Mouse (Mus musculus) kidney, postnatal 0 days (tissue): ENCODE measurements around the gene Sema5b. TPM values are rescaled to one million over a fixed set of nuclear protein-coding genes. Genes with fewer than 3 reads are reported as not detected.

Experiments
- ATAC-seq: fragments of 200-750 bp; cut with Nextera tagmentation; replicated peaks from 2 replicates; pipeline ENCODE4 v1.8.0; 2017; ENCODE audit warnings: low read depth, moderate number of reproducible peaks, moderate TSS enrichment, moderate library complexity; ENCODE audit not compliant: low FRiP score
- DNase-seq: peaks from one replicate; pipeline ENCODE4 v3.0.0-alpha.2; 2016; ENCODE audit warnings: low spot score
- H3K27ac ChIP-seq: fragments of 300-500 bp; sonication (generic); 2 replicates; pipeline ENCODE4 v1.5.1; 2014; ENCODE audit warnings: mild to moderate bottlenecking
- H3K27me3 ChIP-seq: fragments of 300-500 bp; sonication (generic); 2 replicates; pipeline ENCODE4 v1.6.1; 2014; ENCODE audit warnings: low read length, mixed read lengths; ENCODE audit not compliant: insufficient read depth
- H3K36me3 ChIP-seq: fragments of 300-500 bp; sonication (generic); 2 replicates; pipeline ENCODE4 v1.6.1; 2014; ENCODE audit warnings: low read length, mixed read lengths; ENCODE audit not compliant: insufficient read depth
- H3K4me1 ChIP-seq: fragments of 300-500 bp; sonication (generic); replicated peaks from 2 replicates; pipeline ENCODE4 v1.6.1; 2014; ENCODE audit warnings: antibody characterized with exemption, low read length, mixed read lengths; ENCODE audit not compliant: insufficient read depth
- H3K4me2 ChIP-seq: fragments of 300-500 bp; sonication (generic); 2 replicates; pipeline ENCODE4 v1.6.1; 2014; ENCODE audit warnings: mild to moderate bottlenecking, low read length, moderate library complexity, mixed read lengths
- H3K4me3 ChIP-seq: fragments of 300-500 bp; sonication (generic); replicated peaks from 2 replicates; pipeline ENCODE4 v1.5.1; 2014; ENCODE audit warnings: low read depth, low read length
- H3K9ac ChIP-seq: fragments of 300-500 bp; sonication (generic); 2 replicates; pipeline ENCODE4 v1.6.1; 2014; ENCODE audit warnings: low read depth, low read length
- H3K9me3 ChIP-seq: fragments of 300-500 bp; sonication (generic); replicated peaks from 2 replicates; pipeline ENCODE4 v1.6.1; 2016; ENCODE audit warnings: low read length, inconsistent platforms, mixed read lengths
- CTCF ChIP-seq: IDR thresholded peaks from 2 replicates; pipeline ENCODE4 v1.5.1; 2016; ENCODE audit warnings: antibody characterized with exemption, low read depth, mild to moderate bottlenecking, moderate library complexity
- WGBS: fragments of 180-500 bp; shearing (Covaris S2); extraction: QIAGEN DNeasy Blood & Tissue Kit; methylation state at CpG from one replicate; pipeline ENCODE4 v1.1.7; 2014; 5-methylcytosine and 5-hydroxymethylcytosine counted together
- polyA plus RNA-seq: library from polyadenylated mRNA; unstranded; fragments of >200 nt; fragmentation: Nextera tagmentation; extraction: Ambion mirVana; gene quantifications from 2 replicates; pipeline ENCODE4 v1.2.1, GENCODE M21; 2015

The Sema5b gene
- polyA plus RNA-seq, 1 experiment from 2014 or later, result 1.7 TPM

GRCm38 (mm10) chr16:35591756-35592155 lies 50.8 kb downstream of the Sema5b start:
- Histone ChIP-seq H3K9ac (no peak overlapping the region), H3K27ac (no peak overlapping the region), H3K4me3 (no peak overlapping the region), H3K4me1 (peaks cover 6% of the 10 kb centered on the region), H3K36me3 (no peaks in the 10 kb centered on the region), H3K9me3 (no peaks in the 10 kb centered on the region), H3K4me2 (no peak overlapping the region), H3K27me3 (no peaks in the 10 kb centered on the region)
- 46% methylated on average over 11 of the region's 11 CpGs for WGBS
- no peak for ATAC-seq
- no peak for TF ChIP-seq CTCF
- DNase-seq, result no peak

DNA sequence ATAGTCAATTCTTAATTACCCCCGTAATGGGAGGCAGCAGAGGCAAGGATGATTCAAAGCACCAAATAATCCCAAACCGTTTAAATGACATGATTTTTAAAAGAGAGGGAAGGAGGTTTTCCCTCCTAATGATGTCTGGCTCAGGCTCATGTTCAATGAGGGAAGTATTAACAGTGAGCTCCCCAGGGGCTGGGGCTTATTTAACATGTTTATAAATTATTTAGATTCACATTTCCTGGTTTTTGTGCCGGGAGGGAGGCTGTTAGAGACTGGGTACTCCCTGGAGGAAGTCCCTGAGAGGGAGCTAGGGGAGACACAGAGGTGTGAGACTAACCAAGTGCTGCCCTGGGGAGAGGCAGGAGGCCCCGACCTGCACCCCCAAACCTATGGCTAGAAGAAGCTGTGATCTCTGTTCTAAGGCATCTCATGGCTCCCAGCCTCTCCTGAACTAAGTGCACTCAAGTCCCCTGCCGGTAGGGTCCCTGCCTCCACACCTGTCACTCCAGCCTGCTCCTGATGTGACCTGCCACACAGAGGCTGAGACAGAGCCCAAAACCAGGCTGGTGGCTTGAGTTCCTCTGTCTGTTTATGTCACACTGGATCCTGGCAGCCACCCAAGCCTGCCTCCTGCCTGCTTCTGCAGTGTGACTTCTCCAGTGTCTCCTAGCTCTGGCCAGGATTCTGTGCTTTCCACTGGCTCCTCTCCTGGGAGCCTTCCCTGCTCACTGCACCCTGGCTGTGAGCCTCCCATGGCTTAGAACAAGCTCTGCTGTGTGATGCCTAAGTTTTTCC lies 51.5 kb downstream of the Sema5b start:
- Histone ChIP-seq H3K4me2 (no peak overlapping the region), H3K9me3 (no peaks in the 10 kb centered on the region), H3K27ac (no peak overlapping the region), H3K4me3 (no peak overlapping the region), H3K9ac (no peak overlapping the region), H3K4me1 (peaks cover 5% of the 10 kb centered on the region), H3K36me3 (no peaks in the 10 kb centered on the region), H3K27me3 (no peaks in the 10 kb centered on the region)
- 23% methylated on average over 5 of the region's 5 CpGs for WGBS
- ATAC-seq, result no peak
- TF ChIP-seq CTCF, result no peak
- no peak for DNase-seq

DNA sequence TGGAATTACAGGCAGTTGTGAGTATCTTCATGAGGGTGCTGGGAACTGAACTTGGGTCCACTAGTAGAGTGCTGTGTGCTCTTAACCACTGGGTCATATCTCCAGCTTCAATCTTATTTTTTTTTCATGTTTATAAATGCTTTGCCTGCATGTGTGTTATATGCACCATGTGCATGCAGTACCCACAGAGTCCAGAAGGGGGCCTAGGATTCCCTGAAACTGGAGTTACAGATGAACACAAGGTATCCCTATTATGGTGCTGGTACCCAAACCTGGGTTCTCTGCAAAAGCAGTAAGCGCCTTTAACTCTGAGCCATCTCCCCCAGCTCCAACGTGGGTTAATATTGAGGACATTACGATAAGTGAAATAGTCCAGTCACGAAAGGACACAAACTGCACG lies 52.5 kb downstream of the Sema5b start:
- 99% methylated on average over 5 of the region's 5 CpGs for WGBS

GRCm38 (mm10) chr16:35596241-35596640 lies 55.3 kb downstream of the Sema5b start:
- H3K9me3 ChIP-seq, result no peaks in the 10 kb centered on the region
- no peaks in the 10 kb centered on the region for H3K36me3 ChIP-seq
- no peak overlapping the region for H3K9ac ChIP-seq
- WGBS, result 62% methylated on average over 6 of the region's 6 CpGs
- no peaks in the 10 kb centered on the region for H3K27me3 ChIP-seq
- DNase-seq (no peak), ATAC-seq (peak; percentile 48; the same call in 1 of the 2 replicates)
- no peak overlapping the region for H3K4me3 ChIP-seq
- H3K4me1 ChIP-seq, result no peaks in the 10 kb centered on the region
- H3K27ac ChIP-seq, result no peak overlapping the region
- no peak for TF ChIP-seq CTCF
- no peak overlapping the region for H3K4me2 ChIP-seq

More for the DNA sequence above, 52.5 kb downstream of the Sema5b start:
- no peak overlapping the region for H3K4me2 ChIP-seq
- no peak overlapping the region for H3K27ac ChIP-seq
- DNase-seq (no peak), ATAC-seq (no peak)
- no peaks in the 10 kb centered on the region for H3K9me3 ChIP-seq
- no peaks in the 10 kb centered on the region for H3K4me1 ChIP-seq
- H3K36me3 ChIP-seq, result no peaks in the 10 kb centered on the region
- H3K4me3 ChIP-seq, result no peak overlapping the region
- TF ChIP-seq CTCF, result peak; percentile 36
- no peaks in the 10 kb centered on the region for H3K27me3 ChIP-seq
- no peak overlapping the region for H3K9ac ChIP-seq

DNA sequence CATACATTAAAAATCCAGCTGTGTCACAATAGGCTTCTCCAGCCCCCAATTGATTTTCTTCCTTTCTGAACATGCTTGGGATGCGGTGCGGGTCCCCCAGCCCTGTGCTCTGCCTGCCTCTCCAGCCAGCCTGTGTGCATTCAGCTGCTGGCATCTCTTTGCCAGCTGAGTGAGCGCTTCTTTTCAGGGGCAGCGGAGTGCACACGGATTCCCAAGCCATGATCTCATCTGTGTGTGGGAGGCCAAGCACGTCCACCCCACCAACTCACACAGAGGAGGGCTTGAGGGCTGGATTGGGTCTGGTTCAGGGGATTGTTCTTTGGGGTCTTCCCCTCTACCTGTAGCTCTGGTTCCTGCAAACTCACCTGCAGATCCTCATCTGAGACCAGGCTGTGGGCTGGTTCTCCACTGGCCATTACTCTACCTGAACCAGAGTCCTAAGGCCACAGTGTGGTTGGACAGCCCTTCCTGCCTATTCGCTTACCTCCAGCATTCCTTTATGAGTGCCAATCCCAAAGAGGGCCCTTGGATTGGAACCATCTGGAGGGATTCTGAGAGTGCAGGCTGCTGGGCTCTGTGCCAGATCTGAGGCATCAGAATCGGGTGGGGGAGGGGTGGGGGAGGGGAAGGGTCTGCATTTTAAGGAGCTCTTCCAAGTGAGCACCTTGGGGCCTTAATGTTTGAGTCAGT lies 55.9 kb downstream of the Sema5b start:
- WGBS, result 42% methylated on average over 8 of the region's 8 CpGs
- DNase-seq (no peak), ATAC-seq (peak; percentile 44)
- H3K9me3 ChIP-seq, result no peaks in the 10 kb centered on the region
- no peak overlapping the region for H3K4me2 ChIP-seq
- no peak overlapping the region for H3K4me3 ChIP-seq
- H3K36me3 ChIP-seq, result no peaks in the 10 kb centered on the region
- H3K27me3 ChIP-seq, result no peaks in the 10 kb centered on the region
- TF ChIP-seq CTCF, result no peak
- no peak overlapping the region for H3K9ac ChIP-seq
- H3K4me1 ChIP-seq, result no peaks in the 10 kb centered on the region
- no peak overlapping the region for H3K27ac ChIP-seq

GRCm38 (mm10) chr16:35597991-35598390 lies 57.0 kb downstream of the Sema5b start:
- H3K27ac ChIP-seq, result no peak overlapping the region
- no peak overlapping the region for H3K9ac ChIP-seq
- DNase-seq (no peak), ATAC-seq (no peak)
- H3K4me3 ChIP-seq, result no peak overlapping the region
- TF ChIP-seq CTCF, result no peak
- no peak overlapping the region for H3K4me2 ChIP-seq
- H3K36me3 ChIP-seq, result no peaks in the 10 kb centered on the region
- H3K9me3 ChIP-seq, result no peaks in the 10 kb centered on the region
- WGBS, result 37% methylated on average over 6 of the region's 6 CpGs
- no peaks in the 10 kb centered on the region; the same call in 1 of the 2 replicates for H3K4me1 ChIP-seq
- no peaks in the 10 kb centered on the region for H3K27me3 ChIP-seq
